Mouse (Mus musculus) midbrain, embryonic 10.5 days (tissue): ENCODE results near the gene Iqcf5. TPM values are rescaled to one million over a fixed set of nuclear protein-coding genes. Genes with fewer than 3 reads are reported as not detected.

Source experiments
- DNase-seq: peaks from one replicate; pipeline ENCODE4 v3.0.0-alpha.2; 2017; ENCODE audit warnings: low spot score
- H3K27ac ChIP-seq: fragments of 300-500 bp; sonication (generic); replicated peaks from 2 replicates; pipeline ENCODE4 v1.5.1; 2016; ENCODE audit warnings: mild to moderate bottlenecking
- H3K27me3 ChIP-seq: fragments of 300-500 bp; sonication (generic); 2 replicates; pipeline ENCODE4 v1.6.1; 2016; ENCODE audit warnings: low read depth, mild to moderate bottlenecking; ENCODE audit not compliant: poor library complexity, severe bottlenecking
- H3K36me3 ChIP-seq: fragments of 300-500 bp; sonication (generic); 2 replicates; pipeline ENCODE4 v1.6.1; 2016; ENCODE audit warnings: mild to moderate bottlenecking, moderate library complexity
- H3K4me1 ChIP-seq: fragments of 300-500 bp; sonication (generic); 2 replicates; pipeline ENCODE4 v1.6.1; 2016
- H3K4me3 ChIP-seq: fragments of 300-500 bp; sonication (generic); 2 replicates; pipeline ENCODE4 v1.5.1; 2016; ENCODE audit warnings: mild to moderate bottlenecking, moderate library complexity
- H3K9me3 ChIP-seq: fragments of 300-500 bp; sonication (generic); replicated peaks from 2 replicates; pipeline ENCODE4 v1.6.1; 2016; ENCODE audit warnings: mild to moderate bottlenecking
- WGBS: fragments of 180-500 bp; shearing (Covaris S2); methylation state at CpG from one replicate; pipeline ENCODE4 v1.1.7; 2016; 5-methylcytosine and 5-hydroxymethylcytosine counted together
- polyA plus RNA-seq: library from polyadenylated mRNA; unstranded; fragments of >200 nt; fragmentation: Nextera tagmentation; extraction: Ambion mirVana; gene quantifications from 2 replicates; pipeline ENCODE4 v1.2.1, GENCODE M21; 2016

The Iqcf5 gene
- polyA plus RNA-seq, 1 experiment from 2014 or later, result not detected

- H3K27me3 ChIP-seq, result no peaks in the 10 kb centered on the region
- no peaks in the 10 kb centered on the region for H3K36me3 ChIP-seq
- no peak overlapping the region for H3K4me3 ChIP-seq
- WGBS, result 94% methylated on average over 11 of the region's 11 CpGs
- H3K4me1 ChIP-seq, result no peaks in the 10 kb centered on the region
- H3K27ac ChIP-seq, result no peak overlapping the region
- DNase-seq, result no peak
- 0 out of 2 replicates have a peak, but pooled peaks cover under 1% of the 10 kb centered on the region for H3K9me3 ChIP-seq
Observed at GRCm38 (mm10) chr9:106534975-106535374, 20.6 kb downstream of the Iqcf5 start.

GRCm38 (mm10) chr9:106561531-106561930 is 47.2 kb downstream of the Iqcf5 start, which contains the start of gene Iqcf3:
Iqcf3 (minus strand) TSS chr9:106561631.
- DNase-seq, result no peak
- no peak within 1 kb of the TSS for H3K4me3 ChIP-seq
- H3K27me3 ChIP-seq, result no peaks in the 10 kb centered on the region
- WGBS, result 95% methylated on average over 5 of the region's 5 CpGs
- H3K9me3 ChIP-seq, result no peaks in the 10 kb centered on the region
- no peaks in the 10 kb centered on the region for H3K4me1 ChIP-seq
- H3K27ac ChIP-seq, result no peak within 1 kb of the TSS
- no peaks in the 10 kb centered on the region for H3K36me3 ChIP-seq

GRCm38 (mm10) chr9:106562291-106562690 is 47.9 kb downstream of the Iqcf5 start:
- no peak overlapping the region for H3K4me3 ChIP-seq
- no peak for DNase-seq
- WGBS, result 95% methylated on average over 11 of the region's 11 CpGs
- H3K9me3 ChIP-seq, result no peaks in the 10 kb centered on the region
- H3K27ac ChIP-seq, result no peak overlapping the region
- H3K4me1 ChIP-seq, result no peaks in the 10 kb centered on the region
- no peaks in the 10 kb centered on the region for H3K36me3 ChIP-seq
- H3K27me3 ChIP-seq, result no peaks in the 10 kb centered on the region

GRCm38 (mm10) chr9:106564025-106564424 is 49.7 kb downstream of the Iqcf5 start:
- 79% methylated on average over 8 of the region's 8 CpGs for WGBS
- no peaks in the 10 kb centered on the region for H3K4me1 ChIP-seq
- H3K9me3 ChIP-seq, result no peaks in the 10 kb centered on the region
- H3K4me3 ChIP-seq, result no peak overlapping the region
- H3K27ac ChIP-seq, result no peak overlapping the region
- no peaks in the 10 kb centered on the region for H3K36me3 ChIP-seq
- H3K27me3 ChIP-seq, result no peaks in the 10 kb centered on the region
- DNase-seq, result no peak

Other genes starting within 250 kb of the Iqcf5 start
- 38.1 and 46.6 TPM in 2 replicates for gene Poc1a, start 233.5 kb upstream of the Iqcf5 start, polyA plus RNA-seq
- 11.4 and 14.1 TPM in 2 replicates for gene Dusp7, start 145.9 kb upstream of the Iqcf5 start, polyA plus RNA-seq
- 872 and 1,015 TPM in 2 replicates for gene Rpl29, start 85.1 kb upstream of the Iqcf5 start, polyA plus RNA-seq
- gene Acy1, start 76.3 kb upstream of the Iqcf5 start, polyA plus RNA-seq, result 39.3 and 42.6 TPM in 2 replicates
- 5.2 TPM in 2 replicates for gene Abhd14b, start 67.1 kb upstream of the Iqcf5 start, polyA plus RNA-seq
- 37.7 TPM in 2 replicates for gene Abhd14a, start 66.9 kb upstream of the Iqcf5 start, polyA plus RNA-seq
- 385 and 386 TPM in 2 replicates for gene Pcbp4, start 61.3 kb upstream of the Iqcf5 start, polyA plus RNA-seq
- 0.11 and 0.15 TPM in 2 replicates for gene Gpr62, start 48.6 kb upstream of the Iqcf5 start, polyA plus RNA-seq
- gene Rrp9, start 38.6 kb upstream of the Iqcf5 start, polyA plus RNA-seq, result 69.9 and 74.9 TPM in 2 replicates
- 1.9 and 2.7 TPM in 2 replicates for gene Parp3, start 37.6 kb upstream of the Iqcf5 start, polyA plus RNA-seq
- not detected in 2 replicates for gene Iqcf1, start 14.6 kb upstream of the Iqcf5 start, polyA plus RNA-seq
- gene Iqcf3, start 47.1 kb downstream of the Iqcf5 start, polyA plus RNA-seq, result not detected in 2 replicates
- not detected in 2 replicates for gene Iqcf4, start 56.4 kb downstream of the Iqcf5 start, polyA plus RNA-seq
- gene Iqcf6, start 112.0 kb downstream of the Iqcf5 start, polyA plus RNA-seq, result not detected in 2 replicates
- 11.8 and 18.9 TPM in 2 replicates for gene Grm2, start 141.5 kb downstream of the Iqcf5 start, polyA plus RNA-seq
- 26.4 and 30.2 TPM in 2 replicates for gene Tex264, start 171.4 kb downstream of the Iqcf5 start, polyA plus RNA-seq